Mouse (Mus musculus) activated CD4-positive, CD25-positive, alpha-beta regulatory T cell (primary cell): Measurements from ENCODE around the gene Ceacam20. TPM values are rescaled to one million over a fixed set of nuclear protein-coding genes. Genes with fewer than 3 reads are reported as not detected.

Experiments used
- polyA plus RNA-seq, 2 experiments: library from polyadenylated mRNA; unstranded; fragments of 100-300 nt; shearing (Covaris generic); gene quantifications; one replicate each; pipeline ENCODE4 v1.2.1; 2017

The Ceacam20 gene
- not detected for polyA plus RNA-seq

GRCm38 (mm10) chr7:19964985-19965579, at the start of gene Ceacam20:
TSS of gene Ceacam20 (plus strand) at chr7:19965412.

GRCm38 (mm10) chr7:19920506-19921261, 44.5 kb upstream of the Ceacam20 start, which contains the start of gene Pvr:
TSS of gene Pvr (minus strand) at chr7:19921160.

GRCm38 (mm10) chr7:19950589-19950988, 14.6 kb upstream of the Ceacam20 start, which contains the start of gene Igsf23:
TSS of gene Igsf23 (minus strand) at chr7:19950756.

GRCm38 (mm10) chr7:19991165-19991564, 26.0 kb downstream of the Ceacam20 start, which contains the start of gene Nlrp9b:
TSS of gene Nlrp9b (plus strand) at chr7:19991465.

Other genes starting within 250 kb of the Ceacam20 start
- 100 to 1,000 TPM in 1 of 2 experiments, 10 to 100 TPM in 1; 61.9 to 105 TPM for gene Tomm40, start 250.0 kb upstream of the Ceacam20 start, polyA plus RNA-seq
- gene Nectin2, start 214.9 kb upstream of the Ceacam20 start, polyA plus RNA-seq: 1 to 10 TPM in 1 of 2 experiments, under 1 TPM in 1; 0.47 to 1.9 TPM
- 1 to 10 TPM; 5.2 to 5.4 TPM for gene Bcam, start 194.4 kb upstream of the Ceacam20 start, polyA plus RNA-seq
- gene Cblc, start 168.6 kb upstream of the Ceacam20 start, polyA plus RNA-seq: 1 to 10 TPM in 1 of 2 experiments, not detected in 1; 1.4 TPM
- gene Bcl3, start 142.6 kb upstream of the Ceacam20 start, polyA plus RNA-seq: 100 to 1,000 TPM; 131 to 135 TPM
- gene Gm19345, start 113.4 kb upstream of the Ceacam20 start, polyA plus RNA-seq: under 1 TPM; 0.20 to 0.81 TPM
- 1 to 10 TPM in 1 of 2 experiments, under 1 TPM in 1; 0.48 to 1.1 TPM for gene Ceacam16, start 104.1 kb upstream of the Ceacam20 start, polyA plus RNA-seq
- gene Ceacam19, start 77.4 kb upstream of the Ceacam20 start, polyA plus RNA-seq: not detected
- 10 to 100 TPM; 31.2 to 36.7 TPM for gene Pvr, start 44.3 kb upstream of the Ceacam20 start, polyA plus RNA-seq
- 10 to 100 TPM; 33.0 to 37.6 TPM for gene Igsf23, start 14.7 kb upstream of the Ceacam20 start, polyA plus RNA-seq
- gene Nlrp9b, start 26.1 kb downstream of the Ceacam20 start, polyA plus RNA-seq: under 1 TPM in 1 of 2 experiments, not detected in 1; 0.44 TPM
- gene Vmn1r91, start 134.3 kb downstream of the Ceacam20 start, polyA plus RNA-seq: under 1 TPM; 0.11 to 0.22 TPM
- gene Gm16442, start 157.2 kb downstream of the Ceacam20 start, polyA plus RNA-seq: not detected
- not detected for gene Vmn1r93, start 173.7 kb downstream of the Ceacam20 start, polyA plus RNA-seq
- not detected for gene Vmn1r94, start 203.0 kb downstream of the Ceacam20 start, polyA plus RNA-seq
- not detected for gene Vmn1r95, start 228.3 kb downstream of the Ceacam20 start, polyA plus RNA-seq
- gene Gm6164, start 240.2 kb downstream of the Ceacam20 start, polyA plus RNA-seq: not detected